Mouse (Mus musculus) lung, postnatal 10 days (tissue): ENCODE measurements at regions not wholly inside any gene's neighbourhood (a gene's known extent, or its start where the extent isn't known, plus 50 kb on each side); places are given as distances from the start of the nearest gene placed in this dataset.
A peak's percentile ranks its signal among the peaks of the same experiment; 100 is the strongest.
"Not testable (repeated sequence)": the region's sequence is repeated elsewhere in the genome, so short reads cannot be mapped to it uniquely, and the experiment has no call there.

ENCODE experiments used
- DNase-seq: peaks from one replicate; pipeline ENCODE4 v3.0.0; 2021

GRCm38 (mm10) chr16:86894982-86895381 lies 459.0 kb upstream of the N6amt1 start:
- no peak for DNase-seq

- DNase-seq, result no peak
Measured at GRCm38 (mm10) chr16:86894333-86894732, 459.7 kb upstream of the N6amt1 start.

- DNase-seq, result no peak
Measured at GRCm38 (mm10) chr16:86888421-86888820, 465.6 kb upstream of the N6amt1 start.

GRCm38 (mm10) chr16:86887605-86888004 lies 466.4 kb upstream of the N6amt1 start:
- no peak for DNase-seq

GRCm38 (mm10) chr16:86883862-86884261 lies 470.1 kb upstream of the N6amt1 start:
- DNase-seq, result no peak

GRCm38 (mm10) chr16:86882529-86882928 lies 471.5 kb upstream of the N6amt1 start:
- DNase-seq, result peak; percentile 75

GRCm38 (mm10) chr16:86881583-86881982 lies 472.4 kb upstream of the N6amt1 start:
- DNase-seq, result no peak

GRCm38 (mm10) chr16:86860828-86861227 lies 493.2 kb upstream of the N6amt1 start:
- no peak for DNase-seq

GRCm38 (mm10) chr16:86855891-86856290 lies 498.1 kb upstream of the N6amt1 start:
- DNase-seq, result no peak

- no peak for DNase-seq
Measured at GRCm38 (mm10) chr16:86855312-86855711, 498.7 kb upstream of the N6amt1 start.

- DNase-seq, result no peak
Measured at GRCm38 (mm10) chr16:86853398-86853797, 500.6 kb upstream of the N6amt1 start.

- DNase-seq, result peak; percentile 15
Measured at GRCm38 (mm10) chr16:86838457-86839337, 515.3 kb upstream of the N6amt1 start.

GRCm38 (mm10) chr16:86827645-86828044 lies 526.3 kb upstream of the N6amt1 start:
- no peak for DNase-seq

- no peak for DNase-seq
Measured at GRCm38 (mm10) chr16:86826641-86827040, 527.3 kb upstream of the N6amt1 start.

- no peak for DNase-seq
Measured at GRCm38 (mm10) chr16:86823496-86823895, 530.5 kb upstream of the N6amt1 start.

GRCm38 (mm10) chr16:86821586-86821985 lies 532.4 kb upstream of the N6amt1 start:
- no peak for DNase-seq

GRCm38 (mm10) chr16:86818639-86819038 lies 535.3 kb upstream of the N6amt1 start:
- not testable (repeated sequence) for DNase-seq

GRCm38 (mm10) chr16:86816763-86817593 lies 537.0 kb upstream of the N6amt1 start:
- DNase-seq, result no peak

- DNase-seq, result no peak
Measured at GRCm38 (mm10) chr16:86816006-86816405, 538.0 kb upstream of the N6amt1 start.

- no peak for DNase-seq
Measured at GRCm38 (mm10) chr16:86812692-86813091, 541.3 kb upstream of the N6amt1 start.

GRCm38 (mm10) chr16:86808644-86809324 lies 545.2 kb upstream of the N6amt1 start:
- DNase-seq, result no peak

- no peak for DNase-seq
Measured at GRCm38 (mm10) chr16:86806374-86806773, 547.6 kb upstream of the N6amt1 start.

- DNase-seq, result no peak
Measured at GRCm38 (mm10) chr16:86776086-86776485, 577.9 kb upstream of the N6amt1 start.
